Mouse (Mus musculus): ENCODE data around the gene Tmem33. TPM values are rescaled to one million over a fixed set of nuclear protein-coding genes. Genes with fewer than 3 reads are reported as not detected.

Gene Tmem33
- total RNA-seq, 2 experiments from 2014 or later = 74.3 to 90.7 TPM

DNA sequence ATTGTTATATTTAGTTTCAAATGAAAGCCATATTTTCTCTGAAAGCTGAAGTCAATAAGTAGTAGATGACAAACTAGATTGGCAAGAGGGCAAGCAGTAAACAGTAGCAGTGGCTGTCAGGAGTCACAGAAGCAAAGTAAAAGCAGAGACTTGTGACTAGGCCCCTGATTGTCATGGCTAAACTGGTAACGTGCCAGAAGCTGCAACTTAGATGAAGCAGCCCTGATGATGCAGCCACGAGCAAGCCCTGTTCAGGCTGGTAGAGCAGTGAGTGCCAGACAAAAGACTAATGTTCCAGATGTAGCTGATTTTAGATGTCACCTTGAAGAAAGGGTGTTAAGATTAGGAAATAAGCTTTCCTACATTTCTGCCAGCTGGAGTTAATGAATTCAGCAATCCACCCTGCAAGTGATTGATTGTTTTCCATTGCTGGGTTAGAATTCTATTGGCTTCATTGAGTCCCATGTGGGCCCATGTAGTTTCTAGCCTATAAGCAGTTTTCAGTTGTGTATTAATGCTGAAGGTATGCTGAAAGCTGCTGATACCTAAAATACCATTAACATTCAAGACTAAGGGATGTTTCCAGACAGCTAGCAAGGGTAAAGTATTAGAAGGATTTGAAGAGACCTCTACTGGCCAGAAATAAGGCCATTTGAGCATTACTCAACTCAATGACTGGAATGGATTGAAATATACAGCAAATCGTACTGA, 51.6 kb downstream of the Tmem33 start:
- DNase-seq (ENCODE audit: low spot score in 2 of 2) = no peak

DNA sequence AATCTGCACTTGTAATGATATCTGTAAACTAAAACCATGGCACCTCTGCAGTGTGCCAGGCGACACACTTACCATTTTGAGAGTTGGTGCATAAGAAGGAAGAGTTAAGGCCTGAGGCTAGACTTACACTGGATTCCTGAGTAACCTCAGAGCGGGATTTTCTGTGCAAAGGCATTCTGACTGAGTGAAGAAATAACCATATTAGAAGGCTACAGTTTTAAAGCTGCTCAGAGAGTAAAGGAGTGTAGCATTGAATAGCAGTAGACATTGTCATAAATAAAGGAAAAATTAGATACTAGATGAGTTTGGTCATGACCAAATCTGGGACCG, 52.1 kb downstream of the Tmem33 start:
- DNase-seq (ENCODE audit: low spot score in 2 of 2) = no peak

DNA sequence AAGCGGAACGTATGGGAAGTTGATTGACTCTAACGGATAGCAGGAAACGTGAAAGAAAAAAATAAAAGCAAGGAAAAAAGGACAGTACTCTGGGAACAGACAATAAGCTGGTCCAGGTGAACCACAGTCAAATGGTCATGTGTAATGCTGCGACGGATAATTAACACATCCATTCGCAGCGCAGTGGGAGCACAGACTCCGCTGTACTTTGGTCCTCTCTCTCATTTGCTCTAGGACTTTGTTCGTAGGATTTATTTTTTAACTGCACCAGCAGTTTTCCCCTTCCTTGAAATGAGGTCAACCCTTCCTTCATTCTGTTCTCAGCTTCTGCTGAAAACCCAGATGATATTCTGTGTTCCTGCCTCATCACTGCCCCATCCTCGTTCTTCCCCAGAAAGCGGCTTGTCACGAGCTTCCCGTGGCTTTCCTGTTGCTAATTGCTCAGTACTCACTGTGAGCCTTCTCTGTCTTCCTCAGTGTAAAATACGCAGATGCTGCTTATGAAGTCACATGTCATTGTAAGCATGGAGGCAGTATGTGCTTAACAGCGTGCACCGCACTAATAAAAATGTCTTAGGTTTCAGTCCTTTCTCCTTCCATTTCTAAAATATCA, 61.4 kb downstream of the Tmem33 start:
- no peak for DNase-seq (ENCODE audit: low spot score in 2 of 2)

DNA sequence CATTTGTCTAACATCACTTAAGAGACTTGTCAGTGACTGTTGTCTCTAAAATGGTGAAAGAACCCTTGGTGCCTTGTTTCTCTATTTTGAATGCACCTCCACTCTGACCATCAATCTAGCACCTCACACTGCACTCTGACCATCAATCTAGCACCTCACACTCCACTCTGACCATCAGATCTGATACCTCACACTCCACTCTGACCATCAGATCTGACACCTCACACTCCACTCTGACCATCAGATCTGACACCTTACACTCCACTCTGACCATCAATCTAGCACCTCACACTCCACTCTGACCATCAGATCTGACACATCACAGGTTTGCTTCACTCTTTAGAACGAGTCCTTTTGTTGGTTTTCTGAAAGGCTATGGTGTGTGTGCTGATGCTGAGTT, 63.7 kb downstream of the Tmem33 start:
- DNase-seq (ENCODE audit: low spot score in 2 of 2) = no peak

DNA sequence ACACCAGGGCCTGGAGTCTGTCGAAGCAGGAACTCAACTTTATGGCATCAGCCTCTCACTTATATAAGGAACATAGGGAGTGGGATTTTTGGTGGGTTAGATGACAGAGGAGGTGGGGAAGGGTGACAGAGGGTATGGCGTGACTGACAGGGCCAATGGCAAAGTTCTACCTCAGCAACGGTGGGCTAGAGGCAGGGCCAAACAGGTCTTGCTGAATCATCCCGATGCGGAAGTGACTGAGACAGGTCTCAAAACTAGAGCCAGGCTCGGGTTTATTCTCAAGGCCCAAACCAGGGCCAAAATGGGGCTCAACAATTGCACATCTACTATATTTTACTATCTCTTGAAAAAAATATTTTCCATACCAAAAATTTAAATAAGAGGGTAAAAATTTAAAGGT, 80.4 kb downstream of the Tmem33 start:
- no peak for DNase-seq (ENCODE audit: low spot score in 2 of 2)

Other genes starting within 250 kb of the Tmem33 start
- gene Phox2b, start 161.3 kb upstream of the Tmem33 start, total RNA-seq (2021) = not detected
- 100 to 1,000 TPM; 185 to 191 TPM for gene Slc30a9, start 46.4 kb downstream of the Tmem33 start, total RNA-seq (2021)
- gene Bend4, start 167.7 kb downstream of the Tmem33 start, total RNA-seq (2021) = 10 to 100 TPM; 10.1 to 11.3 TPM